Mouse (Mus musculus): ENCODE measurements around the gene Bfsp2.

DNA sequence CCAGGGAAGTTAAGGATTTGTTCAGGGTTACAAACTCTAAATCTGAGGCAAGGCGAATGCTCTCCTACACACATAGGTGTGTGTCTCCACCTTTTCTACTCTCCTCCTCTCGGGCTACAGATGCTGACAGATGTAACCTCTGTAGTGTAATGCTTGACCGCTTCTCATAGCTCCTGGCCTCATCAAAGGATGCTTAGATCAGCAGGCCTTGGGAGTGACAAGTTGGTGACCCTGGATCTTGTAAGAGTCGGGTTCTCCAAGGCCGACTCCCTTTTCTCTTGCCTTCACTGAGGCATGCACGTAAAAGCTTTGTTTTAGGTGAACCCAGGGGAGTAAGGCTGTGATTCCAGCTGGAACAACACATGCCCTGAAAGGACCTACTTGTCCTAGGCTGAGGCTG lies 32.0 kb upstream of the Bfsp2 start:
- TF ChIP-seq EP300 (optimal IDR thresholded peaks at IDR 0.05): no peak
- no peak for TF ChIP-seq CTCF (IDR thresholded peaks at IDR 0.05; ENCODE audit: low read depth)

Measured in stomach, postnatal 0 days (tissue).